Mouse (Mus musculus): ENCODE results near the gene Prr15.

The Prr15 gene

GRCm38 (mm10) chr6:54325246-54325885 lies at the start of gene Prr15:
TSS of gene Prr15 (plus strand) at chr6:54325835.
- no peak for DNase-seq (ENCODE audit: low spot score)

GRCm38 (mm10) chr6:54277234-54277633 lies 48.4 kb upstream of the Prr15 start:
- DNase-seq (ENCODE audit: low spot score), result no peak

- DNase-seq (ENCODE audit: low spot score), result no peak
Observed at GRCm38 (mm10) chr6:54277828-54278227, 47.8 kb upstream of the Prr15 start.

- DNase-seq (ENCODE audit: low spot score), result no peak
Observed at GRCm38 (mm10) chr6:54278613-54279012, 47.0 kb upstream of the Prr15 start.

GRCm38 (mm10) chr6:54279391-54279790 lies 46.2 kb upstream of the Prr15 start:
- no peak for DNase-seq (ENCODE audit: low spot score)

GRCm38 (mm10) chr6:54280248-54280647 lies 45.4 kb upstream of the Prr15 start:
- DNase-seq (ENCODE audit: low spot score), result no peak

- DNase-seq (ENCODE audit: low spot score), result no peak
Observed at GRCm38 (mm10) chr6:54283299-54283698, 42.3 kb upstream of the Prr15 start.

GRCm38 (mm10) chr6:54284167-54284711 lies 41.4 kb upstream of the Prr15 start:
- no peak for DNase-seq (ENCODE audit: low spot score)

- DNase-seq (ENCODE audit: low spot score), result no peak
Observed at GRCm38 (mm10) chr6:54286813-54287212, 38.8 kb upstream of the Prr15 start.

- DNase-seq (ENCODE audit: low spot score), result no peak
Observed at GRCm38 (mm10) chr6:54289774-54290500, 35.7 kb upstream of the Prr15 start.

- no peak for DNase-seq (ENCODE audit: low spot score)
Observed at GRCm38 (mm10) chr6:54297231-54297630, 28.4 kb upstream of the Prr15 start.

GRCm38 (mm10) chr6:54299417-54299816 lies 26.2 kb upstream of the Prr15 start:
- DNase-seq (ENCODE audit: low spot score), result no peak

GRCm38 (mm10) chr6:54305777-54306176 lies 19.9 kb upstream of the Prr15 start:
- DNase-seq (ENCODE audit: low spot score), result no peak

- DNase-seq (ENCODE audit: low spot score), result no peak
Observed at GRCm38 (mm10) chr6:54313071-54313470, 12.6 kb upstream of the Prr15 start.

GRCm38 (mm10) chr6:54318618-54319017 lies 7.0 kb upstream of the Prr15 start:
- DNase-seq (ENCODE audit: low spot score), result no peak

GRCm38 (mm10) chr6:54319198-54319597 lies 6.4 kb upstream of the Prr15 start:
- DNase-seq (ENCODE audit: low spot score), result no peak

- no peak for DNase-seq (ENCODE audit: low spot score)
Observed at GRCm38 (mm10) chr6:54320236-54320635, 5.4 kb upstream of the Prr15 start.

- DNase-seq (ENCODE audit: low spot score), result no peak
Observed at GRCm38 (mm10) chr6:54326671-54327625, 1.3 kb downstream of the Prr15 start.

- no peak for DNase-seq (ENCODE audit: low spot score)
Observed at GRCm38 (mm10) chr6:54327626-54328003, 2.0 kb downstream of the Prr15 start.

- DNase-seq (ENCODE audit: low spot score), result no peak
Observed at GRCm38 (mm10) chr6:54328783-54329182, 3.1 kb downstream of the Prr15 start.

GRCm38 (mm10) chr6:54329598-54329997 lies 4.0 kb downstream of the Prr15 start:
- no peak for DNase-seq (ENCODE audit: low spot score)

- no peak for DNase-seq (ENCODE audit: low spot score)
Observed at GRCm38 (mm10) chr6:54330166-54330565, 4.5 kb downstream of the Prr15 start.
